In the genomic region with DNA sequence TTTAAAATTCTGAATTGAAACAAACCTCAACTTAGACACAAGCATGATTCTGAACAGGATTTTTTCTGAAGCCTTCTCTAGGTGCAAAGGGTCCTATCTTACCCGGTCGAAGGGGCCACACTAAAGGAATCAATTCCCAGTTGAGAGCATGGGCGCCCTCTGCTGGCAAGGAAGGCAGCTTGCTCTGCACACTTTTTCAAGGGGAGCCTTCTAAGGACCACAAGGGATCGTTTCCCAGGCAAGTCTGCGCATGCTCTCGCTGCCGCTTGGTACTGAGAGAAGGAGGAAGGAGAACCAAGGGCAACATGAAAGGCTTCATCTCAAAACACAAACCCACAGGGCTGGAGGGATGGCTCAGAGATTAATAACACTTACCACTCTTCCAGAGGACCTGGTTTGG, we compare ENCODE assay signal across 8 mouse cellular contexts. TPM values are rescaled to one million over a fixed set of nuclear protein-coding genes. Genes with fewer than 3 reads are reported as not detected.
DNase-seq lines count a peak whose midpoint lies in the region; ATAC-seq and TF ChIP-seq lines count a peak whose summit lies in the region.

No protein-coding gene starts in this region.

- no peak overlapping the region for H3K27ac ChIP-seq in forebrain, embryonic 12.5 days
- H3K27ac ChIP-seq in midbrain, embryonic 12.5 days (replicated peaks) = no peak overlapping the region

- 0 out of 2 replicates have a peak, but pooled peaks cover 3% of the 10 kb centered on the region for H3K4me1 ChIP-seq in forebrain, embryonic 12.5 days
- H3K4me1 ChIP-seq in midbrain, embryonic 12.5 days = no peaks in the 10 kb centered on the region

- no peak overlapping the region for H3K4me2 ChIP-seq in forebrain, embryonic 12.5 days
- H3K4me2 ChIP-seq in midbrain, embryonic 12.5 days (replicated peaks) = no peak overlapping the region

- TF ChIP-seq POLR2A in brain, embryonic 14.5 days (IDR thresholded peaks at IDR 0.05; ENCODE audit: borderline replicate concordance, extremely low read depth, insufficient read depth, insufficient read length, poor library complexity, severe bottlenecking) = no peak

- H3K9me3 ChIP-seq in forebrain, embryonic 12.5 days = no peaks in the 10 kb centered on the region
- H3K9me3 ChIP-seq in midbrain, embryonic 12.5 days = no peaks in the 10 kb centered on the region

- peak; percentile 64; the same call in 1 of the 2 replicates for ATAC-seq in forebrain, embryonic 12.5 days (ENCODE audit: low FRiP score)
- 0 out of 2 replicates have a peak, but pooled peaks have one; percentile 62 for ATAC-seq in midbrain, embryonic 12.5 days (ENCODE audit: low FRiP score, low read depth)

- H3K27me3 ChIP-seq in forebrain, embryonic 12.5 days = no peaks in the 10 kb centered on the region
- H3K27me3 ChIP-seq in midbrain, embryonic 12.5 days = peaks cover 34% of the 10 kb centered on the region

- TF ChIP-seq CTCF in brain, embryonic 14.5 days (IDR thresholded peaks at IDR 0.05; ENCODE audit: borderline replicate concordance, extremely low read depth, insufficient read depth, insufficient read length) = peak; percentile 89

- no peak overlapping the region for H3K9ac ChIP-seq in forebrain, embryonic 12.5 days
- H3K9ac ChIP-seq in midbrain, embryonic 12.5 days (replicated peaks) = no peak overlapping the region

- 21% methylated on average over 7 of the region's 7 CpGs for WGBS in forebrain, embryonic 12.5 days
- WGBS in midbrain, embryonic 12.5 days = 11% methylated on average over 7 of the region's 7 CpGs

- no peak overlapping the region for H3K4me3 ChIP-seq in forebrain, embryonic 12.5 days (replicated peaks)
- H3K4me3 ChIP-seq in midbrain, embryonic 12.5 days = no peak overlapping the region

- DNase-seq in ovary, postnatal 14 days (ENCODE audit: low spot score) = peak; percentile 53
- DNase-seq in ovary, adult 18-20 months (ENCODE audit: low spot score) = no peak
- peak; percentile 92 for DNase-seq in brain, embryonic 14.5 days (ENCODE audit: low read depth)
- DNase-seq in hindlimb bud, embryonic 11.5 days (ENCODE audit: extremely low spot score, low read depth, low spot score) = peak; percentile 39
- DNase-seq in left cerebral cortex, adult 18-20 months (ENCODE audit: low spot score in 2 of 2) = peak; percentile 47 to 74
- DNase-seq in thymus, postnatal 14 days = peak; percentile 42

- peaks cover 19% of the 10 kb centered on the region for H3K36me3 ChIP-seq in forebrain, embryonic 12.5 days (replicated peaks)
- H3K36me3 ChIP-seq in midbrain, embryonic 12.5 days = peaks cover 17% of the 10 kb centered on the region

RNA-seq across cellular contexts. Expression of gene Bdkrb1, which starts 8.9 kb away (rescaled TPM):
- polyA plus RNA-seq in brain, embryonic 14.5 days (2012; rRNA removed) = 0.12 TPM in 1 of 2 replicates, not detected in the other
- 0.24 TPM in 1 of 2 replicates, not detected in the other for polyA plus RNA-seq in forebrain, embryonic 12.5 days (2016; fragmentation: Nextera tagmentation; extraction: Ambion mirVana)
- total RNA-seq in left cerebral cortex, adult 18-20 months (2021) = not detected
- polyA plus RNA-seq in midbrain, embryonic 12.5 days (2016; fragmentation: Nextera tagmentation; extraction: Ambion mirVana) = not detected in 2 replicates

RNA-seq across cellular contexts. Expression of gene Bdkrb2, which starts 48.7 kb away (rescaled TPM):
- polyA plus RNA-seq in brain, embryonic 14.5 days (2012; rRNA removed) = 0.40 and 0.98 TPM in 2 replicates
- polyA plus RNA-seq in forebrain, embryonic 12.5 days (2016; fragmentation: Nextera tagmentation; extraction: Ambion mirVana) = 0.35 and 0.40 TPM in 2 replicates
- under 1 TPM; 0.58 to 0.96 TPM for total RNA-seq in left cerebral cortex, adult 18-20 months (2021)
- 0.50 and 0.66 TPM in 2 replicates for polyA plus RNA-seq in midbrain, embryonic 12.5 days (2016; fragmentation: Nextera tagmentation; extraction: Ambion mirVana)
